ENCODE assay signal across 8 mouse cellular contexts in the genomic region with DNA sequence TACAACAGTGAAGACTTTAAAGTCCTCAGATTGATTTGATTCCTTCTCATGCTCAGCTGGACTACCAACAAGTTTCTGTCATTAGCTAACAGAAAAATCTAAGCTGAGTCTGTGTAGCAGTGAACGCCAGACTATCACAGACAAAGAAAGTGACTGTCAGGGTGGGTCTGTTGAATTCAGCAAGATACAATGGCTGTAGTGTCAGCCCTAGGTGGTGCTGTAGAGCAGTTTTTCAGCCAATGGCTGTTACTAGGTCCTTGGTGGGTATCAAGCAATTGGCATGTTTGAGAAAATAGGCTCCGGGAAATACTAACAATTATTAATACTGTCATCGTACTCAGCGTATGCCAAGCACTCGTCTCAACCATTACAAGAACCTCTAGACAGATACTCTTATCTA.
DNase-seq lines count a peak whose midpoint lies in the region; ATAC-seq lines count a peak whose summit lies in the region.

No protein-coding gene starts in this region.

- H3K27ac ChIP-seq in kidney, embryonic 16.5 days (ENCODE audit: low read length), result no peak overlapping the region
- H3K27ac ChIP-seq in forebrain, embryonic 16.5 days (ENCODE audit: low read length), result no peak overlapping the region

- no peak for ATAC-seq in CD4-positive, CD25-positive, alpha-beta regulatory T cell, adult 4 months
- no peak for ATAC-seq in kidney, embryonic 16.5 days (ENCODE audit: low FRiP score, low TSS enrichment)
- ATAC-seq in forebrain, embryonic 16.5 days, result peak; percentile 54; the same call in 1 of the 2 replicates

- no peak overlapping the region for H3K4me2 ChIP-seq in kidney, embryonic 16.5 days (replicated peaks; ENCODE audit: low read depth, low read length)
- no peak overlapping the region for H3K4me2 ChIP-seq in forebrain, embryonic 16.5 days (ENCODE audit: low read length)

- no peaks in the 10 kb centered on the region for H3K27me3 ChIP-seq in kidney, embryonic 16.5 days (ENCODE audit: insufficient read depth, low read length)
- no peaks in the 10 kb centered on the region for H3K27me3 ChIP-seq in forebrain, embryonic 16.5 days (replicated peaks; ENCODE audit: control insufficient read depth, insufficient read depth, low read length)

- peaks cover 12% of the 10 kb centered on the region for H3K4me1 ChIP-seq in kidney, embryonic 16.5 days (ENCODE audit: insufficient read depth, low read length)
- H3K4me1 ChIP-seq in forebrain, embryonic 16.5 days (replicated peaks; ENCODE audit: control insufficient read depth, insufficient read depth, low read length), result 0 out of 2 replicates have a peak, but pooled peaks cover 2% of the 10 kb centered on the region

- DNase-seq in CD4-positive, CD25-positive, alpha-beta regulatory T cell, adult 2 months (ENCODE audit: low read depth, low spot score), result peak; percentile 22
- DNase-seq in kidney, postnatal 10 days, result peak; percentile 62
- DNase-seq in MN1 (ENCODE audit: low spot score), result peak; percentile 32
- DNase-seq in lung, postnatal 36 days, result peak; percentile 82
- no peak for DNase-seq in Muller cell, postnatal 12 days (ENCODE audit: inconsistent ontology term)

- H3K4me3 ChIP-seq in kidney, embryonic 16.5 days (ENCODE audit: low read length), result no peak overlapping the region
- no peak overlapping the region for H3K4me3 ChIP-seq in forebrain, embryonic 16.5 days (replicated peaks; ENCODE audit: low read length)

- H3K9me3 ChIP-seq in kidney, embryonic 16.5 days (ENCODE audit: low read length), result no peaks in the 10 kb centered on the region
- H3K9me3 ChIP-seq in forebrain, embryonic 16.5 days (ENCODE audit: control insufficient read depth, low read length), result no peaks in the 10 kb centered on the region

- H3K36me3 ChIP-seq in kidney, embryonic 16.5 days (ENCODE audit: insufficient read depth, low read length), result no peaks in the 10 kb centered on the region
- no peaks in the 10 kb centered on the region for H3K36me3 ChIP-seq in forebrain, embryonic 16.5 days (ENCODE audit: control insufficient read depth, insufficient read depth)

- H3K9ac ChIP-seq in kidney, embryonic 16.5 days (replicated peaks; ENCODE audit: low read length), result no peak overlapping the region
- H3K9ac ChIP-seq in forebrain, embryonic 16.5 days (replicated peaks; ENCODE audit: low read depth, low read length), result no peak overlapping the region

- WGBS in kidney, embryonic 16.5 days, result 82% methylated on average over 5 of the region's 5 CpGs
- 75% methylated on average over 5 of the region's 5 CpGs for whole genome bisulfite sequencing in forebrain, embryonic 16.5 days
